Mouse (Mus musculus) urinary bladder, postnatal 10 days (tissue): ENCODE data around the gene 1700029H14Rik.

ENCODE experiments used
- DNase-seq: peaks from one replicate; pipeline ENCODE4 v3.0.0; 2022; ENCODE audit warnings: low spot score

The 1700029H14Rik gene

DNA sequence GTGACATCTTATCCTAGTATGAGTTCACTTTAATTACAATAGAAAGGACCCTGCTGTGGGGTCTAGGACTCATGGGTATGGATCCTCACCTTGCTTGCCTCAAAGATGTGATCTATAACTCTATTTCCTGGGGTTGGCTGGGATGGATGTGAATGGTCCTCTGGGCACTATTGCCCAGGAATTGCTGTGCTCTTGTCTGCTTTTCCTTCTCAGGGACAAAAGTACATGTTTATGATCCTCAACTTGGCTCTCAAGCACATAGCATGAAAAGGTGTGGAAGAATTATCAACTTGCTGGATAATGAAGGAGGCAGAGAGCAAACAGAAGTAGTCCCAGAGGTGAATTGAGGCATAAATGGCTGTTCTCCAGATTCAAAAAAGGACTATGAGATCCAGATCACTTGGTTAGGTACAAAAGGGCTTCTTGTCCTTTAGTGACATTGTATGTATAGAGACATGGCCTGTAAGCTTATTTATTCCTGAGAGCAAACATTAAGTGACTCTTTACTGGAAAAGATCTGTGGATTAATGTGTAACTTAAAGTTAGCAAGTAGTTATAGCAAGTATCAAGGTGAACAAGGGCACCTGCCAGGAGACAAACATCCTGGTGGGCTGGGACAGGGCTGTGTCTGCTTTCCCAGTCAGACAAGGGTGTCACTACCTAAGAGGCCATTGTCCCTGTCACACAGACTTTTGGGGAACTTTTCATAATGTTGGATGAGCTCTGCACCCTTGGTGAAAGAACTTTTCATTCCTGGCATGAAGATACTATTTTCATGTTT is 57.2 kb downstream of the 1700029H14Rik start:
- DNase-seq: no peak

DNA sequence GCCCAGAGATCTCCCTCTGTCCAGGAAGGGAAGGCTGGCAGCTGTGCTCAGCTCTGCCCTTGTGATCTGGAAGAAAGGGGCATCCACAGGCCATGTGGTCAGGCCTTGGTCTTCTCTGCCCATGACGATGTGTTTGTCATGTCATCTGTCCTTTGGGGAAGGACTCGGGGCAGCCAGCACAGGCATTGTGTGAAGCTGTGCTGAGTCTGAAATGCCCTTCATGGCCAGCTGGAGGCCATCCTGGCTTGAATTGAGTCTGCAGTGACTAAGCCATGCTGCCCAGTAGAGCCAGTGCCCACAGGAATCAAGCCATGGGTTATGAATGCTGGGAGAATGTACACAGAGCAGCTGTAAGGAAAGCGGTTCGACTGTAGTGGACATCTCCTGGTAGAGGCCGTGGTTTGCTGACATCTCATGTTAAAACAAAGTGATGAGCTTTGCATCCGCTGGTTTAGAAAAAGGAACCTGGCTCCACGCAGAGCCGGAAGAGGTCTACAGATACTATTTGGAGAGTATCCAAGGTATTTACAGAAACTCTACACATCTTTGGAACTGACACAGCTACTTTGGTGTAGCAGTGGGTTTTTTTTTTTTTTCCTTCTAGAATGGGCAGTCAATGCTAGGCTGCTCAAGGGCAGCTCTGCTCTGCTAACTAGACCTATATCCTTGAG is 58.2 kb downstream of the 1700029H14Rik start:
- no peak for DNase-seq

DNA sequence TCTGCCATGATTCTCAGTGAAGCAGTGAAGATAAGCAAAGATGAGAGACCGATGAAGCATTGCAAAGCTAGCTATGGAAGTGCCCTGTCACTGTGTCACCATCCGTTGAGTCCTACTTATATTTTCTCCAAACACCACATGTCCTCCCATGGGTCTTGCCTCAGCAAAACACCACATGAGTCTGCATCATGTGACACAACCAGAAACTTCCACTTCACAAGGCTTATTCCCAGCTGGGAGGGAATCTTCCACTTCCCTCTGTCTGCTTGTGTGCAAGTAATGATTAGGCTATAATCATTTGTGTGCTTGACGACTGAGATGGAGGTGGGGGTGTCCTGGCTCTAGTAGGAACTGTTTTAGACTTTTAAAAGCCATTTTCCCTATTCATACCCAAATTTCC is 61.0 kb downstream of the 1700029H14Rik start:
- DNase-seq: no peak
